Mouse (Mus musculus) small intestine, adult 2 months (tissue): ENCODE data around the gene Cracr2a.

ENCODE experiments used
- CTCF ChIP-seq: fragments of 200-500 bp; IDR thresholded peaks from 2 replicates; pipeline ENCODE4 v1.5.1; 2012; ENCODE audit warnings: low read depth, mild to moderate bottlenecking, control low read depth, inconsistent platforms, low read length, moderate library complexity, mixed read lengths; ENCODE audit not compliant: insufficient replicate concordance, insufficient read length; ENCODE audit errors: extremely low read depth
- POLR2A ChIP-seq: fragments of 200-500 bp; IDR thresholded peaks from 2 replicates; pipeline ENCODE4 v1.6.1; 2012; ENCODE audit warnings: low read depth, mild to moderate bottlenecking, control low read depth, inconsistent platforms, low read length, moderate library complexity

DNA sequence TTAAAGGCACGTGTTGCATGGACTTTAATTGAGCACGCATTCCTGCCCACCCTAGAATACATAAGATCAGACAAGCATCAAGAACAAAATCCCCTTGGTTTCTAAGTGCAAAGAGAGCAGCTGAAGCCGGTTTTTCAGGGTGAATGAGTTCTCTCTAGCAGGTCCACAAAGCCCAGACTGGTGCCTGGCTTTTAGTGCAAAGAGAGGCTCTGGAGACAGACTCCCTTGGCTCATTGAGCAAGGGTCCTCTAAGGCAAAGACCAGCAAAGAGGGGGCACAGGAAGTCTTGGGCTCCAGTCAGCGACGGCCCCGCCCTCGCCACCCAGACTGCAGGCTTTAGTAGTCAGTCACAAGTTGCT is 287 bp upstream of the Cracr2a start:
- TF ChIP-seq POLR2A (no peak), CTCF (no peak)
